Mouse (Mus musculus): Measurements from ENCODE around the gene Dnmt3a.

GRCm38 (mm10) chr12:3877376-3877775 lies 71.6 kb downstream of the Dnmt3a start:
- TF ChIP-seq POLR2A (IDR thresholded peaks at IDR 0.05; ENCODE audit: control insufficient read depth, low read depth, low read length) (no peak), CTCF (IDR thresholded peaks at IDR 0.05; ENCODE audit: control insufficient read depth, insufficient read depth, insufficient replicate concordance, low read depth, low read length) (no peak)

Data from testis, adult 2 months (tissue).